ENCODE assay signal across 8 mouse cellular contexts in genomic region chr5:123117257-123117656, GRCm38 (mm10). TPM values are rescaled to one million over a fixed set of nuclear protein-coding genes. Genes with fewer than 3 reads are reported as not detected.
DNase-seq lines count a peak whose midpoint lies in the region; ATAC-seq lines count a peak whose summit lies in the region.

No protein-coding gene starts in this region.

- DNase-seq in heart, adult 18-20 months: peak; percentile 70 to 87
- DNase-seq in heart, postnatal 25 days (ENCODE audit: low spot score): no peak
- DNase-seq in adrenal gland, postnatal 14 days: peak; percentile 88
- DNase-seq in hindbrain, embryonic 11.5 days (ENCODE audit: low spot score): peak; percentile 85
- DNase-seq in left cerebral cortex, postnatal 4 days: peak; percentile 83
- peak; percentile 85 for DNase-seq in midbrain, embryonic 14.5 days
- peak; percentile 90 for DNase-seq in splenic B cell, adult 2 months (ENCODE audit: low read depth, low spot score)

- H3K27me3 ChIP-seq in hindbrain, embryonic 11.5 days (ENCODE audit: control insufficient read depth, insufficient read depth, low read length): 0 out of 2 replicates have a peak, but pooled peaks cover 2% of the 10 kb centered on the region
- H3K27me3 ChIP-seq in midbrain, embryonic 14.5 days (ENCODE audit: control insufficient read depth, insufficient read depth, low read length): no peaks in the 10 kb centered on the region
- H3K27me3 ChIP-seq in splenic B cell, adult 2 months (ENCODE audit: control insufficient read depth, insufficient read depth, low read length, poor library complexity, severe bottlenecking): no peaks in the 10 kb centered on the region

- intact Hi-C loops in heart, postnatal 25 days (cut with DNase I): loop anchor here (1.0 to 2.0 kb wide), 4 partner anchors 16 to 54 kb away; partner anchors contain the start of gene Rhof
- intact Hi-C loops in left cerebral cortex, postnatal 4 days (cut with DNase I): no loop called here

- no peak overlapping the region for H3K4me3 ChIP-seq in hindbrain, embryonic 11.5 days (ENCODE audit: low read depth, low read length)
- no peak overlapping the region for H3K4me3 ChIP-seq in midbrain, embryonic 14.5 days (replicated peaks; ENCODE audit: low read depth, low read length)

- 17% methylated on average over 10 of the region's 10 CpGs for WGBS in hindbrain, embryonic 11.5 days
- WGBS in midbrain, embryonic 14.5 days: 12% methylated on average over 10 of the region's 10 CpGs

- no peaks in the 10 kb centered on the region for H3K4me1 ChIP-seq in hindbrain, embryonic 11.5 days (replicated peaks; ENCODE audit: control insufficient read depth, insufficient read depth, low read length)
- H3K4me1 ChIP-seq in midbrain, embryonic 14.5 days (ENCODE audit: control insufficient read depth, insufficient read depth, low read length): 0 out of 2 replicates have a peak, but pooled peaks cover 3% of the 10 kb centered on the region

- H3K9me3 ChIP-seq in hindbrain, embryonic 11.5 days (ENCODE audit: control insufficient read depth, low read length): no peaks in the 10 kb centered on the region
- no peaks in the 10 kb centered on the region for H3K9me3 ChIP-seq in midbrain, embryonic 14.5 days (ENCODE audit: control insufficient read depth, low read length)

- no peak overlapping the region for H3K27ac ChIP-seq in hindbrain, embryonic 11.5 days (ENCODE audit: low read depth, low read length)
- no peak overlapping the region for H3K27ac ChIP-seq in midbrain, embryonic 14.5 days (replicated peaks; ENCODE audit: low read depth, low read length)

- no peak overlapping the region for H3K4me2 ChIP-seq in hindbrain, embryonic 11.5 days (replicated peaks; ENCODE audit: low read depth, low read length)
- no peak overlapping the region for H3K4me2 ChIP-seq in midbrain, embryonic 14.5 days (ENCODE audit: low read length)

- H3K9ac ChIP-seq in hindbrain, embryonic 11.5 days (ENCODE audit: low read depth, low read length): no peak overlapping the region
- H3K9ac ChIP-seq in midbrain, embryonic 14.5 days (replicated peaks; ENCODE audit: low read length): no peak overlapping the region

- peak; percentile 76 for ATAC-seq in erythroblast, adult 5-6 weeks (replicated peaks; ENCODE audit: low FRiP score, poor library complexity, severe bottlenecking)
- no peak for ATAC-seq in hindbrain, embryonic 11.5 days (ENCODE audit: low FRiP score)
- ATAC-seq in midbrain, embryonic 14.5 days (ENCODE audit: low FRiP score, low TSS enrichment): no peak

- no peaks in the 10 kb centered on the region for H3K36me3 ChIP-seq in hindbrain, embryonic 11.5 days (ENCODE audit: control insufficient read depth, insufficient read depth, low read length)
- H3K36me3 ChIP-seq in midbrain, embryonic 14.5 days (ENCODE audit: control insufficient read depth, insufficient read depth, low read length): no peaks in the 10 kb centered on the region
- peaks cover 2% of the 10 kb centered on the region for H3K36me3 ChIP-seq in splenic B cell, adult 2 months (ENCODE audit: control insufficient read depth, insufficient read depth, low read length, poor library complexity, severe bottlenecking)

RNA-seq across cellular contexts. Expression of gene Rhof, which starts 15.2 kb away (rescaled TPM):
- 1 to 10 TPM in 1 of 2 experiments, under 1 TPM in 1; 0.55 to 2.6 TPM for total RNA-seq in heart, adult 18-20 months (2021)
- under 1 TPM; 0.36 to 0.45 TPM for total RNA-seq in heart, postnatal 25 days (2021)
- total RNA-seq in adrenal gland, postnatal 14 days (2021): 0.89 and 4.2 TPM in 2 replicates
- total RNA-seq in erythroblast, adult 5-6 weeks (2015; ENCODE audit: low replicate concordance): 1.5 and 2.1 TPM in 2 replicates
- total RNA-seq in erythroblast, adult 5-6 weeks (2017; ENCODE audit: low replicate concordance): 0.70 and 2.1 TPM in 2 replicates
- polyA plus RNA-seq in hindbrain, embryonic 11.5 days (2014; fragmentation: Nextera tagmentation; extraction: Ambion mirVana): 1.7 and 2.0 TPM in 2 replicates
- 10 to 100 TPM; 44.0 to 48.8 TPM for total RNA-seq in left cerebral cortex, postnatal 4 days (2021)
- 7.1 and 8.9 TPM in 2 replicates for polyA plus RNA-seq in midbrain, embryonic 14.5 days (2014; fragmentation: Nextera tagmentation; extraction: Ambion mirVana)

RNA-seq across cellular contexts. Expression of gene Setd1b, which starts 24.7 kb away (rescaled TPM):
- total RNA-seq in heart, adult 18-20 months (2021): 10 to 100 TPM; 11.4 to 15.5 TPM
- 10 to 100 TPM; 14.4 to 18.4 TPM for total RNA-seq in heart, postnatal 25 days (2021)
- 25.5 and 29.7 TPM in 2 replicates for total RNA-seq in adrenal gland, postnatal 14 days (2021)
- 15.6 and 19.2 TPM in 2 replicates for total RNA-seq in erythroblast, adult 5-6 weeks (2015; ENCODE audit: low replicate concordance)
- total RNA-seq in erythroblast, adult 5-6 weeks (2017; ENCODE audit: low replicate concordance): 5.5 and 7.7 TPM in 2 replicates
- 11.0 and 14.2 TPM in 2 replicates for polyA plus RNA-seq in hindbrain, embryonic 11.5 days (2014; fragmentation: Nextera tagmentation; extraction: Ambion mirVana)
- total RNA-seq in left cerebral cortex, postnatal 4 days (2021): 10 to 100 TPM; 38.5 to 43.9 TPM
- polyA plus RNA-seq in midbrain, embryonic 14.5 days (2014; fragmentation: Nextera tagmentation; extraction: Ambion mirVana): 14.2 and 15.0 TPM in 2 replicates

RNA-seq across cellular contexts. Expression of gene Tmem120b, which starts 49.0 kb away (rescaled TPM):
- total RNA-seq in heart, adult 18-20 months (2021): 10 to 100 TPM; 10.1 to 10.3 TPM
- 10 to 100 TPM in 1 of 2 experiments, 1 to 10 TPM in 1; 8.6 to 10.6 TPM for total RNA-seq in heart, postnatal 25 days (2021)
- 17.7 and 19.2 TPM in 2 replicates for total RNA-seq in adrenal gland, postnatal 14 days (2021)
- 14.4 and 28.6 TPM in 2 replicates for total RNA-seq in erythroblast, adult 5-6 weeks (2015; ENCODE audit: low replicate concordance)
- total RNA-seq in erythroblast, adult 5-6 weeks (2017; ENCODE audit: low replicate concordance): 25.6 and 61.1 TPM in 2 replicates
- polyA plus RNA-seq in hindbrain, embryonic 11.5 days (2014; fragmentation: Nextera tagmentation; extraction: Ambion mirVana): 7.8 and 9.0 TPM in 2 replicates
- 10 to 100 TPM; 25.0 to 28.6 TPM for total RNA-seq in left cerebral cortex, postnatal 4 days (2021)
- 12.7 and 13.1 TPM in 2 replicates for polyA plus RNA-seq in midbrain, embryonic 14.5 days (2014; fragmentation: Nextera tagmentation; extraction: Ambion mirVana)

RNA-seq across cellular contexts. Expression of gene Psmd9, which starts 52.0 kb away (rescaled TPM):
- 10 to 100 TPM; 12.9 to 17.0 TPM for total RNA-seq in heart, adult 18-20 months (2021)
- total RNA-seq in heart, postnatal 25 days (2021): 10 to 100 TPM; 15.6 to 16.7 TPM
- total RNA-seq in adrenal gland, postnatal 14 days (2021): 25.6 and 28.6 TPM in 2 replicates
- 6.9 and 25.5 TPM in 2 replicates for total RNA-seq in erythroblast, adult 5-6 weeks (2015; ENCODE audit: low replicate concordance)
- total RNA-seq in erythroblast, adult 5-6 weeks (2017; ENCODE audit: low replicate concordance): 13.8 and 28.7 TPM in 2 replicates
- 73.5 and 78.7 TPM in 2 replicates for polyA plus RNA-seq in hindbrain, embryonic 11.5 days (2014; fragmentation: Nextera tagmentation; extraction: Ambion mirVana)
- total RNA-seq in left cerebral cortex, postnatal 4 days (2021): 10 to 100 TPM; 34.9 to 39.3 TPM
- 51.3 and 61.2 TPM in 2 replicates for polyA plus RNA-seq in midbrain, embryonic 14.5 days (2014; fragmentation: Nextera tagmentation; extraction: Ambion mirVana)
